Mouse (Mus musculus) spleen, adult 2 months (tissue): ENCODE measurements at regions not wholly inside any gene's neighbourhood (a gene's known extent, or its start where the extent isn't known, plus 50 kb on each side); places are given as distances from the start of the nearest gene placed in this dataset.

Source experiments
- CTCF ChIP-seq: fragments of 200-500 bp; IDR thresholded peaks from 2 replicates; pipeline ENCODE4 v1.5.1; 2011; ENCODE audit warnings: mild to moderate bottlenecking, inconsistent platforms; ENCODE audit not compliant: insufficient read depth, insufficient read length, insufficient replicate concordance; ENCODE audit errors: extremely low read depth
- POLR2A ChIP-seq: fragments of 200-500 bp; IDR thresholded peaks from 2 replicates; pipeline ENCODE4 v1.6.1; 2011; ENCODE audit warnings: low read depth, low read length, inconsistent platforms

GRCm38 (mm10) chr13:85476274-85476846 is 187.4 kb upstream of the Rasa1 start:
- no peak for TF ChIP-seq CTCF
- no peak for TF ChIP-seq POLR2A
